Mouse (Mus musculus) heart, postnatal 0 days (tissue): ENCODE data around the gene Rundc3a. TPM values are rescaled to one million over a fixed set of nuclear protein-coding genes. Genes with fewer than 3 reads are reported as not detected.

Experiments used
- ATAC-seq: fragments of 200-750 bp; cut with Nextera tagmentation; 2 replicates; pipeline ENCODE4 v1.8.0; 2017; ENCODE audit warnings: low read depth, moderate number of reproducible peaks, moderate library complexity; ENCODE audit not compliant: insufficient read depth
- DNase-seq: peaks from one replicate; pipeline ENCODE4 v3.0.0-alpha.2; 2016; ENCODE audit warnings: low spot score
- H3K27ac ChIP-seq: fragments of 300-500 bp; sonication (generic); 2 replicates; pipeline ENCODE4 v1.5.1; 2014; ENCODE audit warnings: low read depth, mild to moderate bottlenecking
- H3K27me3 ChIP-seq: fragments of 300-500 bp; sonication (generic); 2 replicates; pipeline ENCODE4 v1.6.1; 2014; ENCODE audit warnings: low read length, mixed read lengths; ENCODE audit not compliant: control insufficient read depth, insufficient read depth
- H3K36me3 ChIP-seq: fragments of 300-500 bp; sonication (generic); replicated peaks from 2 replicates; pipeline ENCODE4 v1.6.1; 2014; ENCODE audit warnings: low read length, mixed read lengths; ENCODE audit not compliant: control insufficient read depth, insufficient read depth
- H3K4me1 ChIP-seq: fragments of 300-500 bp; sonication (generic); 2 replicates; pipeline ENCODE4 v1.6.1; 2014; ENCODE audit warnings: antibody characterized with exemption; ENCODE audit not compliant: control insufficient read depth, insufficient read depth
- H3K4me2 ChIP-seq: fragments of 300-500 bp; sonication (generic); 2 replicates; pipeline ENCODE4 v1.6.1; 2014; ENCODE audit warnings: low read depth, mild to moderate bottlenecking, low read length, moderate library complexity
- H3K4me3 ChIP-seq: fragments of 300-500 bp; sonication (generic); 2 replicates; pipeline ENCODE4 v1.5.1; 2014; ENCODE audit warnings: low read depth, low read length
- H3K9ac ChIP-seq: fragments of 300-500 bp; sonication (generic); replicated peaks from 2 replicates; pipeline ENCODE4 v1.6.1; 2014; ENCODE audit warnings: low read depth, low read length, mixed read lengths
- H3K9me3 ChIP-seq: fragments of 300-500 bp; sonication (generic); replicated peaks from 2 replicates; pipeline ENCODE4 v1.6.1; 2016; ENCODE audit warnings: low read length; ENCODE audit not compliant: control insufficient read depth
- CTCF ChIP-seq: IDR thresholded peaks from 2 replicates; pipeline ENCODE4 v1.5.1; 2016; ENCODE audit warnings: antibody characterized with exemption, control low read depth, low read depth
- EP300 ChIP-seq: IDR thresholded peaks from 2 replicates; pipeline ENCODE4 v1.6.1; 2016; ENCODE audit warnings: antibody characterized with exemption, low read depth
- WGBS: fragments of 180-500 bp; shearing (Covaris S2); extraction: QIAGEN DNeasy Blood & Tissue Kit; methylation state at CpG from one replicate; pipeline ENCODE4 v1.1.7; 2014; 5-methylcytosine and 5-hydroxymethylcytosine counted together
- polyA plus RNA-seq: library from polyadenylated mRNA; unstranded; fragments of >200 nt; fragmentation: Nextera tagmentation; extraction: Ambion mirVana; gene quantifications from 2 replicates; pipeline ENCODE4 v1.2.1, GENCODE M21; 2015
- total RNA-seq: library from RNA; depleted of rRNA; stranded (reverse); fragments of >200 nt; gene quantifications from 2 replicates; pipeline ENCODE4 v1.2.3, GENCODE M21; 2014; ENCODE audit warnings: low replicate concordance

Gene Rundc3a
- total and polyA plus RNA-seq, 2 experiments from 2014 or later, result 0.74 to 12.5 TPM

- Histone ChIP-seq H3K4me1 (peaks cover 15% of the 10 kb centered on the region; the same call in 1 of the 2 replicates), H3K27ac (no peak overlapping the region), H3K4me3 (no peak overlapping the region), H3K9me3 (no peaks in the 10 kb centered on the region), H3K36me3 (no peaks in the 10 kb centered on the region), H3K9ac (no peak overlapping the region), H3K4me2 (no peak overlapping the region), H3K27me3 (no peaks in the 10 kb centered on the region; the same call in 1 of the 2 replicates)
- no peak for DNase-seq
- TF ChIP-seq EP300, result no peak
- no peak for TF ChIP-seq CTCF
- WGBS, result 26% methylated on average over 2 of the region's 2 CpGs
- ATAC-seq, result no peak
Observed at GRCm38 (mm10) chr11:102373646-102374045, 19.6 kb upstream of the Rundc3a start.

- no peak overlapping the region for H3K9ac ChIP-seq
- no peak overlapping the region for H3K27ac ChIP-seq
- H3K36me3 ChIP-seq, result no peaks in the 10 kb centered on the region
- H3K4me1 ChIP-seq, result peaks cover 15% of the 10 kb centered on the region; the same call in 1 of the 2 replicates
- peaks cover 4% of the 10 kb centered on the region; the same call in 1 of the 2 replicates for H3K9me3 ChIP-seq
- no peak overlapping the region for H3K4me3 ChIP-seq
- DNase-seq (no peak), ATAC-seq (no peak)
- WGBS, result 85% methylated on average over 7 of the region's 7 CpGs
- no peaks in the 10 kb centered on the region; the same call in 1 of the 2 replicates for H3K27me3 ChIP-seq
- H3K4me2 ChIP-seq, result no peak overlapping the region
- TF ChIP-seq CTCF (no peak), EP300 (no peak)
Observed at GRCm38 (mm10) chr11:102374108-102374725, 19.0 kb upstream of the Rundc3a start.

GRCm38 (mm10) chr11:102375196-102376173 is 17.7 kb upstream of the Rundc3a start:
- 7% methylated on average over 23 of the region's 23 CpGs for WGBS
- ATAC-seq, result peak; percentile 69
- peak overlapping the region; percentile 26 for H3K4me3 ChIP-seq

GRCm38 (mm10) chr11:102376196-102376835 is 16.9 kb upstream of the Rundc3a start:
- Histone ChIP-seq H3K27me3 (no peaks in the 10 kb centered on the region; the same call in 1 of the 2 replicates), H3K4me3 (peak overlapping the region; percentile 26; the same call in 1 of the 2 replicates), H3K9ac (peak overlapping the region; percentile 41; the same call in 1 of the 2 replicates), H3K9me3 (peaks cover 4% of the 10 kb centered on the region; the same call in 1 of the 2 replicates), H3K4me2 (peak overlapping the region; percentile 57), H3K27ac (no peak overlapping the region), H3K4me1 (peaks cover 15% of the 10 kb centered on the region; the same call in 1 of the 2 replicates), H3K36me3 (no peaks in the 10 kb centered on the region)
- DNase-seq, result no peak
- 24% methylated on average over 8 of the region's 8 CpGs for WGBS
- 0 out of 2 replicates have a peak, but pooled peaks have one; percentile 4 for ATAC-seq
- TF ChIP-seq CTCF (no peak), EP300 (no peak)

More at GRCm38 (mm10) chr11:102375196-102376173, 17.7 kb upstream of the Rundc3a start:
- no peaks in the 10 kb centered on the region; the same call in 1 of the 2 replicates for H3K27me3 ChIP-seq
- peaks cover 15% of the 10 kb centered on the region; the same call in 1 of the 2 replicates for H3K4me1 ChIP-seq
- no peaks in the 10 kb centered on the region for H3K36me3 ChIP-seq
- 0 out of 2 replicates have a peak overlapping the region, but pooled peaks have one; percentile 8 for H3K27ac ChIP-seq
- peak overlapping the region; percentile 41; the same call in 1 of the 2 replicates for H3K9ac ChIP-seq
- H3K4me2 ChIP-seq, result peak overlapping the region; percentile 57
- DNase-seq, result no peak
- peaks cover 4% of the 10 kb centered on the region; the same call in 1 of the 2 replicates for H3K9me3 ChIP-seq
- TF ChIP-seq CTCF (no peak), EP300 (no peak)

- TF ChIP-seq EP300 (no peak), CTCF (no peak)
- no peak for DNase-seq
- Histone ChIP-seq H3K4me2 (no peak overlapping the region), H3K27me3 (no peaks in the 10 kb centered on the region; the same call in 1 of the 2 replicates), H3K4me1 (peaks cover 15% of the 10 kb centered on the region; the same call in 1 of the 2 replicates), H3K9me3 (peaks cover 4% of the 10 kb centered on the region; the same call in 1 of the 2 replicates), H3K27ac (no peak overlapping the region), H3K9ac (no peak overlapping the region), H3K36me3 (no peaks in the 10 kb centered on the region), H3K4me3 (no peak overlapping the region)
- WGBS, result 56% methylated on average over 12 of the region's 12 CpGs
- ATAC-seq, result no peak
Observed at GRCm38 (mm10) chr11:102377186-102377585, 16.0 kb upstream of the Rundc3a start.
